Mouse (Mus musculus) forebrain, postnatal 0 days (tissue): ENCODE measurements around the gene Gmeb2. TPM values are rescaled to one million over a fixed set of nuclear protein-coding genes. Genes with fewer than 3 reads are reported as not detected.
"Not testable (repeated sequence)": the region's sequence is repeated elsewhere in the genome, so short reads cannot be mapped to it uniquely, and the experiment has no call there.

Experiments used
- ATAC-seq: fragments of 200-750 bp; cut with Nextera tagmentation; 2 replicates; pipeline ENCODE4 v1.8.0; 2017; ENCODE audit warnings: mild to moderate bottlenecking, moderate library complexity
- DNase-seq: peaks from one replicate; pipeline ENCODE4 v3.0.0-alpha.2; 2015
- H3K27ac ChIP-seq: fragments of 300-500 bp; sonication (generic); 2 replicates; pipeline ENCODE4 v1.5.1; 2014; ENCODE audit warnings: low read depth, mild to moderate bottlenecking, antibody characterized with exemption, low read length, moderate library complexity, mixed read lengths
- H3K27me3 ChIP-seq: fragments of 300-500 bp; sonication (generic); 2 replicates; pipeline ENCODE4 v1.6.1; 2014; ENCODE audit warnings: mild to moderate bottlenecking, low read length, mixed read lengths; ENCODE audit not compliant: insufficient read depth
- H3K36me3 ChIP-seq: fragments of 300-500 bp; sonication (generic); 2 replicates; pipeline ENCODE4 v1.6.1; 2014; ENCODE audit warnings: mild to moderate bottlenecking, moderate library complexity; ENCODE audit not compliant: insufficient read depth
- H3K4me1 ChIP-seq: fragments of 300-500 bp; sonication (generic); 2 replicates; pipeline ENCODE4 v1.6.1; 2014; ENCODE audit warnings: antibody characterized with exemption; ENCODE audit not compliant: insufficient read depth
- H3K4me2 ChIP-seq: fragments of 300-500 bp; sonication (generic); 2 replicates; pipeline ENCODE4 v1.6.1; 2014; ENCODE audit warnings: low read depth, mild to moderate bottlenecking, moderate library complexity
- H3K4me3 ChIP-seq: fragments of 300-500 bp; sonication (generic); 2 replicates; pipeline ENCODE4 v1.5.1; 2014; ENCODE audit warnings: low read depth, low read length, mixed read lengths
- H3K9ac ChIP-seq: fragments of 300-500 bp; sonication (generic); 2 replicates; pipeline ENCODE4 v1.6.1; 2014; ENCODE audit warnings: mild to moderate bottlenecking
- H3K9me3 ChIP-seq: fragments of 300-500 bp; sonication (generic); 2 replicates; pipeline ENCODE4 v1.6.1; 2016; ENCODE audit warnings: low read length
- CTCF ChIP-seq: sonication (generic); IDR thresholded peaks from 2 replicates; pipeline ENCODE4 v1.5.1; 2016; ENCODE audit warnings: antibody characterized with exemption, control low read depth, low read depth
- WGBS: fragments of 180-500 bp; shearing (Covaris S2); extraction: QIAGEN DNeasy Blood & Tissue Kit; methylation state at CpG from one replicate; pipeline ENCODE4 v1.1.7; 2014; 5-methylcytosine and 5-hydroxymethylcytosine counted together
- polyA plus RNA-seq: library from polyadenylated mRNA; unstranded; fragments of >200 nt; fragmentation: Nextera tagmentation; extraction: Ambion mirVana; gene quantifications from 2 replicates; pipeline ENCODE4 v1.2.1, GENCODE M21; 2015
- total RNA-seq: library from RNA; depleted of rRNA; stranded (reverse); fragments of >200 nt; gene quantifications from 2 replicates; pipeline ENCODE4 v1.2.3, GENCODE M21; 2014; rRNA removed

Gene Gmeb2
- 21.7 and 24.8 TPM in 2 replicates for total RNA-seq
- 7.4 and 9.6 TPM in 2 replicates for polyA plus RNA-seq

DNA sequence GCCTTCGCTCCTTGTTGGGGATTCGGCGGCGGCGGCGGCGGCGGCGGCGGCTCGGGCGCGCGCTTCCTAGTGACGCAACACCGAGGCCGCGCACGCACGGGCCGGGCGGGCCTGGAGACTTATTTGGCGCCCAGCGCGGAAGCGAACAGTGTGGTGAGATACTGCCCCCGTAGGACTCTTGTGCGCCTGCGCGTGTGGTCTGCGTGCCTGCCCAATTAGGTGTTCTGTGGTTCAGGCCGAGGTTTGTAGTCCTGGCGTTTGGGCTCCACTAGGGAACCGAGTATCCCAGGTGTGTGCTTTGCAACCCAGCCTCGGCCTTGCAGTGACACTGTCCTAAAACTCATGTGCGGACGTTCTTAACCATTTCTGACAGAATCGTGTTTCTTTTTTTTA, at the start of gene Gmeb2:
Gene Gmeb2, minus strand, starts transcription at position 78 of the 393 bp plus-strand sequence.
- H3K4me1 ChIP-seq, H3K9me3 ChIP-seq, H3K27me3 ChIP-seq, H3K36me3 ChIP-seq: not testable (repeated sequence)
- peak; percentile 97 for ATAC-seq
- peak; percentile 36; the same call in 1 of the 2 replicates for TF ChIP-seq CTCF
- Histone ChIP-seq H3K4me2 (peak within 1 kb of the TSS; percentile 68), H3K27ac (peak within 1 kb of the TSS; percentile 97), H3K4me3 (peak within 1 kb of the TSS; percentile 73), H3K9ac (peak within 1 kb of the TSS; percentile 87)
- 2% methylated on average over 36 of the region's 38 CpGs for WGBS
- peak; percentile 97 for DNase-seq

DNA sequence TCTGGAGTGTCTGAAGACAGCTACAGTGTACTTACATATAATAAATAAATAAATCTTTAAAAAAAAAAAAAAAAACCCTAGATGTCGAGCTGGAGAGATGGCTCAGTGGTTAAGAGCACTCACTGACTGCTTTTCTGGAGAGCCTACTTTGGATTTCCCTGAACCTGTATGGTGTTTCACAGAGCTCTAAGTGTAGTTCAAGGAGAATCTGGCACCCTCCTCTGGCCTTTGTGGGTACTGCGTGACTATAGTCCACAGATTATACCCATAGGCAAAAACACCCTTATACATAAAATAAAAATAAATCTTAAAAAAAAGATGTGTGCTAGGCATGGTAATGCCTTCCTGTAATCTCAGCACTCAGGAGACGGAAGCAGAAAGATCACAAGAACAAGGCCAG, 46.2 kb upstream of the Gmeb2 start:
- peaks cover 54% of the 10 kb centered on the region for H3K36me3 ChIP-seq
- no peak overlapping the region for H3K27ac ChIP-seq
- TF ChIP-seq CTCF: peak; percentile 77
- H3K9ac ChIP-seq: no peak overlapping the region
- H3K4me3 ChIP-seq: no peak overlapping the region
- WGBS: 56% methylated on average over 3 of the region's 3 CpGs
- peak; percentile 79 for DNase-seq
- H3K27me3 ChIP-seq: no peaks in the 10 kb centered on the region
- no peak overlapping the region for H3K4me2 ChIP-seq
- H3K9me3 ChIP-seq: no peaks in the 10 kb centered on the region
- ATAC-seq: peak; percentile 91
- H3K4me1 ChIP-seq: no peaks in the 10 kb centered on the region

GRCm38 (mm10) chr2:181332542-181332941, 44.7 kb upstream of the Gmeb2 start:
- Histone ChIP-seq H3K9ac (no peak overlapping the region), H3K4me3 (no peak overlapping the region), H3K27ac (no peak overlapping the region), H3K4me2 (no peak overlapping the region), H3K9me3 (no peaks in the 10 kb centered on the region), H3K36me3 (peaks cover 57% of the 10 kb centered on the region), H3K27me3 (no peaks in the 10 kb centered on the region), H3K4me1 (no peaks in the 10 kb centered on the region)
- ATAC-seq (no peak), DNase-seq (no peak)
- no peak for TF ChIP-seq CTCF

- no peak for DNase-seq
- Histone ChIP-seq H3K4me1 (no peaks in the 10 kb centered on the region), H3K9me3 (no peaks in the 10 kb centered on the region), H3K4me2 (no peak overlapping the region), H3K27me3 (no peaks in the 10 kb centered on the region), H3K27ac (no peak overlapping the region), H3K4me3 (no peak overlapping the region), H3K36me3 (peaks cover 68% of the 10 kb centered on the region), H3K9ac (no peak overlapping the region)
- no peak for ATAC-seq
- TF ChIP-seq CTCF: no peak
- 98% methylated on average over 2 of the region's 2 CpGs for whole genome bisulfite sequencing
Measured at GRCm38 (mm10) chr2:181326098-181326497, 38.3 kb upstream of the Gmeb2 start.

GRCm38 (mm10) chr2:181322136-181322535, 34.3 kb upstream of the Gmeb2 start:
- Histone ChIP-seq H3K4me3 (no peak overlapping the region), H3K4me1 (0 out of 2 replicates have a peak, but pooled peaks cover 3% of the 10 kb centered on the region), H3K36me3 (peaks cover 36% of the 10 kb centered on the region), H3K9me3 (no peaks in the 10 kb centered on the region), H3K4me2 (no peak overlapping the region), H3K27ac (no peak overlapping the region), H3K27me3 (no peaks in the 10 kb centered on the region), H3K9ac (no peak overlapping the region)
- ATAC-seq (no peak), DNase-seq (no peak)
- TF ChIP-seq CTCF: no peak
- 82% methylated on average over 5 of the region's 5 CpGs for WGBS

GRCm38 (mm10) chr2:181320103-181320499, 32.3 kb upstream of the Gmeb2 start:
- ATAC-seq (no peak), DNase-seq (no peak)
- H3K4me1 ChIP-seq: 0 out of 2 replicates have a peak, but pooled peaks cover 3% of the 10 kb centered on the region
- peak overlapping the region; percentile 59 for H3K9ac ChIP-seq
- 15% methylated on average over 7 of the region's 7 CpGs for WGBS
- H3K4me3 ChIP-seq: peak overlapping the region; percentile 64
- TF ChIP-seq CTCF: no peak
- H3K27ac ChIP-seq: peak overlapping the region; percentile 64; the same call in 1 of the 2 replicates
- peaks cover 25% of the 10 kb centered on the region for H3K36me3 ChIP-seq
- no peaks in the 10 kb centered on the region for H3K9me3 ChIP-seq
- H3K4me2 ChIP-seq: peak overlapping the region; percentile 78
- H3K27me3 ChIP-seq: no peaks in the 10 kb centered on the region

DNA sequence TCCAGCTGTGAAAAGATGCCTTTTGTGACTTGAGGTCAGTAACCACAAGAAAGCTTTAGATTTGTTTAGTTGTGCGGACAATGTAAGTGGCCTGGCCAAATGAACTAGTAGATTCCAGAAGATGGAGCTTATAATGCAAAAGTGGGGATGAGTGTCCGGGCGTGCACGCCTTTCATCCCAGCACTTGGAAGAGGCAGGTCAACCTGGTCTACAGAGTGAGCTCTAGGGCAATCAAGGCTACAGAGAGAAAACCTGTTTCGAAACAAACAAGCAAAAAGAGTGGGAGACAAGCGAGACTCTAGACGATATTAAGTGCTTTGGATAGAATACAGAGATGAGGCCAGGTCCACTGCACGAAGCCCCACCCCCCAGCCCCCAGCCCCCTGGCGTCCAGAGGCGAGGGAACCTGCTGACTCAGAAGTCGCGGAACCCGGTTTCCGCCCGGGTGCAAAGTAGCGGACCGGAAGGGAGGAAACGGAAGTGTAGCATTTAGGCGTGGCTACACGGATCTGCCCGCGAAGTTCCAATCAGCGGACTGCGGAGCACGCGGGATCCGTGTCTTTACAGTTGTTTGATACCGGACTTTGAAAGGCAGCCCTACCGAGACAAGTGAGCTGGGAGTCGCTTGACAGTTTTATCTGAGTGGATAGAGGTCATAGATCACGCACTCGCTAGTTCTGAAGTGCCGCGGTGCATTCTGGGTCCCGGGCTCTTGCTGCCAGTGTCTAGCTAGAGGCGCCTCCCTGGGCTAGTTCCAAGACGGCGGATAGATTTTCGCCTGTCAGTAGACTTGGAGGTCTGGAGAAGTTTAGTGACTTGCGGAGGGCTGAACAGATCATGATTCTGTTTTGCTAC, 31.6 kb upstream of the Gmeb2 start, which contains the start of gene Rtel1:
Gene Rtel1, plus strand, starts transcription at position 492 of the 855 bp plus-strand sequence.
- Histone ChIP-seq H3K4me3 (peak within 1 kb of the TSS; percentile 64), H3K9me3 (no peaks in the 10 kb centered on the region)
- TF ChIP-seq CTCF: peak; percentile 31

More for the DNA sequence above, 31.6 kb upstream of the Gmeb2 start, which contains the start of gene Rtel1:
- DNase-seq: peak; percentile 93
- peak within 1 kb of the TSS; percentile 78 for H3K4me2 ChIP-seq
- H3K36me3 ChIP-seq: peaks cover 18% of the 10 kb centered on the region
- H3K27me3 ChIP-seq: no peaks in the 10 kb centered on the region
- H3K9ac ChIP-seq: peak within 1 kb of the TSS; percentile 59
- WGBS: 7% methylated on average over 40 of the region's 40 CpGs
- peak within 1 kb of the TSS; percentile 64; the same call in 1 of the 2 replicates for H3K27ac ChIP-seq
- 0 out of 2 replicates have a peak, but pooled peaks cover 3% of the 10 kb centered on the region for H3K4me1 ChIP-seq
- peak; percentile 97 for ATAC-seq
